Mouse (Mus musculus) myocyte (in vitro differentiated cells): ENCODE results near the gene Cmtm2a.

ENCODE experiments used
- CEBPB ChIP-seq: IDR thresholded peaks from 2 replicates; pipeline ENCODE4 v1.6.1; 2011; ENCODE audit warnings: mild to moderate bottlenecking, moderate library complexity; ENCODE audit not compliant: poor library complexity, insufficient read depth, severe bottlenecking
- E2F4 ChIP-seq: IDR thresholded peaks from one replicate; pipeline ENCODE4 v1.6.1; 2011; ENCODE audit warnings: mild to moderate bottlenecking, control low read depth, moderate library complexity; ENCODE audit not compliant: insufficient read depth
- MAX ChIP-seq: IDR thresholded peaks from one replicate; pipeline ENCODE4 v1.6.1; 2011; ENCODE audit warnings: low read depth, mild to moderate bottlenecking, control low read depth
- MYOD1 ChIP-seq, 3 experiments: IDR thresholded peaks; one replicate each; pipeline ENCODE4 v1.6.1; 2011; ENCODE audit warnings: control low read depth in 2 of 3, low read depth in 2 of 3, mild to moderate bottlenecking in 2 of 3, moderate library complexity in 1 of 3; ENCODE audit not compliant: insufficient read length in 2 of 3, control insufficient read depth in 1 of 3
- MYOG ChIP-seq, 3 experiments: IDR thresholded peaks; one replicate each; pipeline ENCODE4 v1.6.1; 2011; ENCODE audit warnings: control low read depth in 2 of 3, low read depth in 2 of 3, mild to moderate bottlenecking in 2 of 3; ENCODE audit not compliant: insufficient read length in 2 of 3, control insufficient read depth in 1 of 3, insufficient read depth in 1 of 3
- POLR2A ChIP-seq: IDR thresholded peaks from one replicate; pipeline ENCODE4 v1.6.1; 2011; ENCODE audit warnings: low read depth, mild to moderate bottlenecking, control low read depth, moderate library complexity; ENCODE audit not compliant: insufficient read length
- POLR2AphosphoS2 ChIP-seq: IDR thresholded peaks from one replicate; pipeline ENCODE4 v1.6.1; 2011; ENCODE audit warnings: low read depth, control low read depth; ENCODE audit not compliant: insufficient read length
- REST ChIP-seq: IDR thresholded peaks from one replicate; pipeline ENCODE4 v1.6.1; 2011; ENCODE audit warnings: mild to moderate bottlenecking, control low read depth, moderate library complexity; ENCODE audit not compliant: insufficient read depth, insufficient read length
- TCF12 ChIP-seq: IDR thresholded peaks from one replicate; pipeline ENCODE4 v1.6.1; 2011; ENCODE audit warnings: mild to moderate bottlenecking, control low read depth; ENCODE audit not compliant: poor library complexity, insufficient read depth, severe bottlenecking
- USF1 ChIP-seq: IDR thresholded peaks from one replicate; pipeline ENCODE4 v1.6.1; 2011; ENCODE audit warnings: low read depth, mild to moderate bottlenecking, control low read depth, moderate library complexity

GRCm38 (mm10) chr8:104232919-104233318, 60.1 kb downstream of the Cmtm2a start:
- TF ChIP-seq USF1 (no peak), POLR2A (no peak), CEBPB (no peak), MYOG (IDR thresholded peaks at IDR 0.05; ENCODE audit: control insufficient read depth in 1 of 3, insufficient read depth in 1 of 3, insufficient read length in 2 of 3, low read depth in 2 of 3) (no peak), POLR2AphosphoS2 (no peak), TCF12 (no peak), MYOD1 (IDR thresholded peaks at IDR 0.05; ENCODE audit: control insufficient read depth in 1 of 3, insufficient read length in 2 of 3, low read depth in 2 of 3) (no peak), MAX (no peak), E2F4 (no peak), REST (no peak)
